Mouse (Mus musculus) CH12.LX (cell line): ENCODE data around the gene Sord.

Experiments
- CHD1 ChIP-seq: IDR thresholded peaks from 2 replicates; pipeline ENCODE4 v1.6.1; 2012; ENCODE audit warnings: low read depth, low read length, improper control_type of control experiment, inconsistent platforms
- CHD2 ChIP-seq: IDR thresholded peaks from 2 replicates; pipeline ENCODE4 v1.6.1; 2011; ENCODE audit warnings: low read length, improper control_type of control experiment
- CTCF ChIP-seq, 2 experiments: IDR thresholded peaks in 1 of 2; conservative IDR thresholded peaks in 1 of 2; 2 replicates each; pipeline ENCODE4 v1.5.1; 2011 to 2012; ENCODE audit warnings: low read depth in 2 of 2, low read length in 2 of 2, improper control_type of control experiment in 1 of 2, inconsistent platforms in 1 of 2, mild to moderate bottlenecking in 1 of 2, moderate library complexity in 1 of 2
- IRF4 ChIP-seq: IDR thresholded peaks from 2 replicates; pipeline ENCODE4 v1.6.1; 2014; ENCODE audit warnings: low read depth, mild to moderate bottlenecking, inconsistent platforms, low read length, improper control_type of control experiment
- NRF1 ChIP-seq: IDR thresholded peaks from 2 replicates; pipeline ENCODE4 v1.6.1; 2014; ENCODE audit warnings: low read depth, mild to moderate bottlenecking, inconsistent platforms, low read length, improper control_type of control experiment, moderate library complexity
- RAD21 ChIP-seq: IDR thresholded peaks from 2 replicates; pipeline ENCODE4 v1.6.1; 2011; ENCODE audit warnings: low read depth, mild to moderate bottlenecking, low read length, improper control_type of control experiment, moderate library complexity
- USF1 ChIP-seq: IDR thresholded peaks from 2 replicates; pipeline ENCODE4 v1.6.1; 2014; ENCODE audit warnings: low read depth, mild to moderate bottlenecking, inconsistent platforms, low read length, improper control_type of control experiment
- USF2 ChIP-seq: conservative IDR thresholded peaks from 2 replicates; pipeline ENCODE4 v1.6.1; 2011; ENCODE audit warnings: low read depth, low read length, improper control_type of control experiment
- ZC3H11A ChIP-seq: IDR thresholded peaks from 2 replicates; pipeline ENCODE4 v1.6.1; 2012; ENCODE audit warnings: low read depth, mild to moderate bottlenecking, inconsistent platforms, low read length, improper control_type of control experiment

- no peak for TF ChIP-seq CHD1
- no peak for TF ChIP-seq CHD2
- TF ChIP-seq USF2, result no peak
- no peak for TF ChIP-seq RAD21
- TF ChIP-seq CTCF (conservative IDR thresholded peaks at IDR 0.05 in 1 of 2, IDR thresholded peaks at IDR 0.05 in 1 of 2; ENCODE audit: low read depth in 2 of 2, low read length in 2 of 2), result no peak
- no peak for TF ChIP-seq IRF4
- TF ChIP-seq USF1, result no peak
- TF ChIP-seq ZC3H11A, result no peak
- no peak for TF ChIP-seq NRF1
These were observed 67.5 kb downstream of the Sord start for GRCm38 (mm10) chr2:122301921-122302573.
